Mouse (Mus musculus) cortical plate, adult 2 months (tissue): ENCODE results near the gene Abat. TPM values are rescaled to one million over a fixed set of nuclear protein-coding genes. Genes with fewer than 3 reads are reported as not detected.
A peak's percentile ranks its signal among the peaks of the same experiment; 100 is the strongest.

Experiments used
- H3K27ac ChIP-seq: fragments of 200-500 bp; 2 replicates; pipeline ENCODE4 v1.5.1; 2012; ENCODE audit warnings: low read length, control low read depth, inconsistent platforms; ENCODE audit not compliant: insufficient read depth
- H3K4me1 ChIP-seq: fragments of 200-500 bp; 2 replicates; pipeline ENCODE4 v1.6.1; 2011; ENCODE audit warnings: low read length; ENCODE audit not compliant: control insufficient read depth, insufficient read depth
- H3K4me3 ChIP-seq: fragments of 200-500 bp; 2 replicates; pipeline ENCODE4 v1.5.1; 2011; ENCODE audit warnings: mild to moderate bottlenecking, low read length, control low read depth; ENCODE audit not compliant: insufficient read depth
- CTCF ChIP-seq: fragments of 200-500 bp; IDR thresholded peaks from 2 replicates; pipeline ENCODE4 v1.5.1; 2011; ENCODE audit warnings: mild to moderate bottlenecking, control low read depth, low read length; ENCODE audit not compliant: insufficient read depth; ENCODE audit errors: extremely low read depth
- POLR2A ChIP-seq: fragments of 200-500 bp; IDR thresholded peaks from 2 replicates; pipeline ENCODE4 v1.6.1; 2011; ENCODE audit warnings: mild to moderate bottlenecking, low read length, control low read depth; ENCODE audit not compliant: insufficient read depth; ENCODE audit errors: extremely low read depth
- polyA plus RNA-seq: library from polyadenylated mRNA; depleted of rRNA; stranded (reverse); fragments of >200 nt; gene quantifications from 2 replicates; pipeline ENCODE4 v1.2.3, GENCODE M21; 2012

The Abat gene
- polyA plus RNA-seq, 1 experiment, result 173 TPM

GRCm38 (mm10) chr16:8643855-8644254 is 130.6 kb downstream of the Abat start:
- H3K4me3 ChIP-seq, result no peak overlapping the region

GRCm38 (mm10) chr16:8645546-8645945 is 132.3 kb downstream of the Abat start:
- no peak overlapping the region for H3K4me3 ChIP-seq
- peak overlapping the region; percentile 44; the same call in 1 of the 2 replicates for H3K27ac ChIP-seq
- H3K4me1 ChIP-seq, result no peaks in the 10 kb centered on the region
- TF ChIP-seq CTCF (no peak), POLR2A (no peak)

More at GRCm38 (mm10) chr16:8643855-8644254, 130.6 kb downstream of the Abat start:
- TF ChIP-seq CTCF, result peak; percentile 89
- TF ChIP-seq POLR2A, result no peak
- Histone ChIP-seq H3K4me1 (no peaks in the 10 kb centered on the region), H3K27ac (no peak overlapping the region)

- Histone ChIP-seq H3K4me3 (no peak overlapping the region), H3K4me1 (no peaks in the 10 kb centered on the region), H3K27ac (no peak overlapping the region)
- TF ChIP-seq POLR2A (no peak), CTCF (no peak)
These were observed 136.8 kb downstream of the Abat start for GRCm38 (mm10) chr16:8650007-8650406.

GRCm38 (mm10) chr16:8655108-8655507 is 141.9 kb downstream of the Abat start:
- peak overlapping the region; percentile 58; the same call in 1 of the 2 replicates for H3K27ac ChIP-seq
- no peak for TF ChIP-seq CTCF
- no peak for TF ChIP-seq POLR2A

GRCm38 (mm10) chr16:8655599-8655998 is 142.4 kb downstream of the Abat start:
- H3K4me1 ChIP-seq, result no peaks in the 10 kb centered on the region
- no peak overlapping the region for H3K4me3 ChIP-seq
- H3K27ac ChIP-seq, result no peak overlapping the region
- TF ChIP-seq POLR2A (no peak), CTCF (no peak)

More at GRCm38 (mm10) chr16:8655108-8655507, 141.9 kb downstream of the Abat start:
- H3K4me1 ChIP-seq, result no peaks in the 10 kb centered on the region
- no peak overlapping the region for H3K4me3 ChIP-seq

- TF ChIP-seq POLR2A (no peak), CTCF (no peak)
- no peaks in the 10 kb centered on the region for H3K4me1 ChIP-seq
- no peak overlapping the region for H3K4me3 ChIP-seq
- H3K27ac ChIP-seq, result no peak overlapping the region
These were observed 143.0 kb downstream of the Abat start for GRCm38 (mm10) chr16:8656256-8656655.

GRCm38 (mm10) chr16:8658349-8658748 is 145.1 kb downstream of the Abat start:
- no peaks in the 10 kb centered on the region for H3K4me1 ChIP-seq
- TF ChIP-seq CTCF (no peak), POLR2A (no peak)

GRCm38 (mm10) chr16:8658764-8659163 is 145.5 kb downstream of the Abat start:
- Histone ChIP-seq H3K27ac (no peak overlapping the region), H3K4me1 (no peaks in the 10 kb centered on the region), H3K4me3 (no peak overlapping the region)
- TF ChIP-seq POLR2A (no peak), CTCF (no peak)

More at GRCm38 (mm10) chr16:8658349-8658748, 145.1 kb downstream of the Abat start:
- Histone ChIP-seq H3K27ac (no peak overlapping the region), H3K4me3 (no peak overlapping the region)

- Histone ChIP-seq H3K27ac (no peak overlapping the region), H3K4me3 (no peak overlapping the region), H3K4me1 (no peaks in the 10 kb centered on the region)
- TF ChIP-seq POLR2A (no peak), CTCF (no peak)
These were observed 149.8 kb downstream of the Abat start for GRCm38 (mm10) chr16:8663022-8663421.

GRCm38 (mm10) chr16:8663606-8664539 is 150.6 kb downstream of the Abat start:
- Histone ChIP-seq H3K4me3 (no peak overlapping the region), H3K27ac (no peak overlapping the region), H3K4me1 (no peaks in the 10 kb centered on the region)
- TF ChIP-seq POLR2A, result no peak
- no peak for TF ChIP-seq CTCF
